Mouse (Mus musculus): ENCODE results near the gene Serpina1d.
"Not testable (repeated sequence)": the region's sequence is repeated elsewhere in the genome, so short reads cannot be mapped to it uniquely, and the experiment has no call there.

Serpina1d gene

GRCm38 (mm10) chr12:103773246-103773851 lies at the start of gene Serpina1d:
Serpina1d (minus strand) TSS chr12:103773592.
- in situ Hi-C loops (cut with MboI, MseI): loop anchor here (5.0 kb wide), 1 partner anchor 89 kb away; the partner anchor contains the start of gene Serpina1a

- in situ Hi-C loops (cut with MboI, MseI): loop anchor here (5.0 kb wide), 1 partner anchor 92 kb away; the partner anchor contains the start of gene Serpina1a
Observed at GRCm38 (mm10) chr12:103770597-103770996, 2.8 kb downstream of the Serpina1d start.

GRCm38 (mm10) chr12:103763083-103763482 lies 10.3 kb downstream of the Serpina1d start:
- in situ Hi-C loops (cut with MboI, MseI): loop anchor here (5.0 kb wide), 1 partner anchor 179 kb away; no protein-coding TSS in a partner anchor

GRCm38 (mm10) chr12:103760316-103760715 lies 13.1 kb downstream of the Serpina1d start:
- in situ Hi-C loops (cut with MboI, MseI): loop anchor here (5.0 kb wide), 1 partner anchor 182 kb away; no protein-coding TSS in a partner anchor

- in situ Hi-C loops (cut with MboI, MseI): not testable (repeated sequence)
Observed at GRCm38 (mm10) chr12:103745957-103746356, 27.4 kb downstream of the Serpina1d start.

- in situ Hi-C loops (cut with MboI, MseI): not testable (repeated sequence)
Observed at GRCm38 (mm10) chr12:103737791-103738580, 35.4 kb downstream of the Serpina1d start.

- in situ Hi-C loops (cut with MboI, MseI): not testable (repeated sequence)
Observed at GRCm38 (mm10) chr12:103735566-103735965, 37.8 kb downstream of the Serpina1d start.

GRCm38 (mm10) chr12:103735101-103735500 lies 38.3 kb downstream of the Serpina1d start:
- in situ Hi-C loops (cut with MboI, MseI): not testable (repeated sequence)
